Mouse (Mus musculus): ENCODE measurements around the gene Wbp2nl. TPM values are rescaled to one million over a fixed set of nuclear protein-coding genes. Genes with fewer than 3 reads are reported as not detected.

Gene Wbp2nl
- polyA plus RNA-seq (2012; ENCODE audit: insufficient read depth, low replicate concordance), result not detected in 2 replicates

DNA sequence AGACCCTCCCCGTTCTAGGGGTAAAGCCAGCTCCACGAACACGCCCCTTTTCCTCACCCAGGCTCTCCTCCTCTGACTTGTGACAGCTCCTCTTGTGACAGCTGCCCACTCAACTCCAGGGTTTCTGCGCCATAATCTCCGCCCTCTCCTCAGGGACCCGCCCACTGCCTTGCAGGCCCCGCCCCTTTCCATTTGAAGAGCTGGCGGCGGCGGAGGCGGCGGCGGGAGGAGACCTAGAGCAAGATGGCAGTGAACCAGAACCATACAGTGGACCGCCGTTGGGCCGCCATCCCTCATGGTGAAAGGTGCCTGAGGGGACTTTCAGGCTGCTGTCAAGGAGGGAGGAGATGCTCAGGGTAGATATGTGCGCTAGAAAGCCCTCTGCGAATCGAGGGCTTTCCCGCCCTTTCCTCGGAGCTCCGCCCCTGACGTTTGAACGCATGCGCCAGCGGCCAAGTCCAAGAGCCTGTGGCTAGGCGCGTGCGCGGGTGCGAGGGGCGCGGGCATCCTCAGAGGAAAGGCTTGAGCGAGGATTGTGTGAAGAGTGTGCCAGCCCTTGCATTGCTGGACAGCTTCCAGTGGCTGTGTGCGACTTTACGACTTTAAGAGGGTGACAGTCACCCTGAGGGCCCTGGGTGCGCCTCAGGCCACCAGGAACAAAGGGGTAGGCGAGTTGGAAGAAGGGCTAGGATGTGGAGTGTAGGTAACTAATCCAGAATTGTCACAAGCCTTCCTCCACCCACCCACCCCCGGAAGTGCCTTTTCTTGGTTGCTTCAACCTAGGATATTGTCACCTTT lies at the start of gene Wbp2nl:
Gene Wbp2nl, plus strand, starts transcription at position 191 of the 798 bp plus-strand sequence.
- Histone ChIP-seq H3K9me3 (peaks cover 12% of the 10 kb centered on the region), H3K4me3 (replicated peaks) (no peak within 1 kb of the TSS), H3K27me3 (replicated peaks) (peaks cover 12% of the 10 kb centered on the region), H3K4me1 (peaks cover 3% of the 10 kb centered on the region; the same call in 1 of the 2 replicates), H3K36me3 (replicated peaks; ENCODE audit: low read length) (no peaks in the 10 kb centered on the region)
- TF ChIP-seq GATA1 (IDR thresholded peaks at IDR 0.05; ENCODE audit: borderline replicate concordance, low read length) (no peak), FLI1 (IDR thresholded peaks at IDR 0.05; ENCODE audit: low read length) (no peak)

DNA sequence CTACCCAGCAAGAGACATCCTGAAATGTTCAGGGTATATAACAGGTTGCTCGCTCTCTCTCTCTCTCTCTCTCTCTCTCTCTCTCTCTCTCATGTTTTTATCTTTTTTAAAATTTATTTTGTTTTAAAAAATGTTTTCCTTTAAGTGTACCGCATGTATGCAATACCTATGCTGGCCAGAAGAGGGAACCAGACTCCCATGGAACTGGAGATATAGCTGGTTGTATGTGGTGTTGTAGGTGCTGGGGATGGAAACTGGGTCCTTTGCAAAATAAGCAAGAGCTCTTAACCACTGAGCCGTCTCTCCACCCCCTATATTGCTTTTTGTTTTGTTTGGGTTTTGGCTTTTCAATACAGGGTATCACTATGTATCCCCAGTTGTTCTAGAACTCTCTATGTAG lies 47.2 kb upstream of the Wbp2nl start:
- H3K36me3 ChIP-seq (replicated peaks; ENCODE audit: low read length), result no peaks in the 10 kb centered on the region
- H3K4me3 ChIP-seq (replicated peaks), result no peak overlapping the region
- TF ChIP-seq FLI1 (IDR thresholded peaks at IDR 0.05; ENCODE audit: low read length) (no peak), GATA1 (IDR thresholded peaks at IDR 0.05; ENCODE audit: borderline replicate concordance, low read length) (no peak)
- peaks cover 24% of the 10 kb centered on the region for H3K27me3 ChIP-seq (replicated peaks)
- H3K4me1 ChIP-seq, result no peaks in the 10 kb centered on the region
- peaks cover 11% of the 10 kb centered on the region for H3K9me3 ChIP-seq

DNA sequence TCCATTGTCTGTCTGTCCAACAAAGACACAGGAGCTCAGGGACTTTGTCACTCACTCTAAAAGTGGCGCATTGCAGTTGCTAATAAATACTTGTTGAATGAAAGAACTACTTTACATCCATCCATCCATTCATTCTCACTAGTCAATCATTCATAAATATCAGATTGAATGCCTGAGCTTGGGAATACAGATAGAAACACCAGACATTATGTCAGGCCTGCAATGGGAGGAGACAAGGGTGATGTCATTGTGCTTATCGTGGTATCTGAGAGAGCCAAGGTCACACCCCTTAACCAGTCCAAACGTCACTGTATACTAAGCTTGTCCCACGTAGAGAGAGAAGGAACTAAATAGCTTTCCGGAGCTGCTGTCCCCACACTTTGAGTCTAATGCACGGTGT lies 46.7 kb upstream of the Wbp2nl start, which contains the start of gene 1500009C09Rik:
Gene 1500009C09Rik, plus strand, starts transcription at position 301 of the 400 bp plus-strand sequence.
- H3K27me3 ChIP-seq (replicated peaks), result peaks cover 28% of the 10 kb centered on the region
- H3K9me3 ChIP-seq, result peaks cover 11% of the 10 kb centered on the region
- TF ChIP-seq FLI1 (IDR thresholded peaks at IDR 0.05; ENCODE audit: low read length) (no peak), GATA1 (IDR thresholded peaks at IDR 0.05; ENCODE audit: borderline replicate concordance, low read length) (no peak)
- H3K4me1 ChIP-seq, result no peaks in the 10 kb centered on the region
- no peaks in the 10 kb centered on the region for H3K36me3 ChIP-seq (replicated peaks; ENCODE audit: low read length)
- no peak within 1 kb of the TSS for H3K4me3 ChIP-seq (replicated peaks)

GRCm38 (mm10) chr15:82255248-82255647 lies 43.5 kb upstream of the Wbp2nl start:
- TF ChIP-seq GATA1 (IDR thresholded peaks at IDR 0.05; ENCODE audit: borderline replicate concordance, low read length), result no peak
- Histone ChIP-seq H3K4me1 (peaks cover 5% of the 10 kb centered on the region; the same call in 1 of the 2 replicates), H3K4me3 (replicated peaks) (no peak overlapping the region), H3K9me3 (peaks cover 17% of the 10 kb centered on the region), H3K36me3 (replicated peaks; ENCODE audit: low read length) (no peaks in the 10 kb centered on the region), H3K27me3 (replicated peaks) (peaks cover 47% of the 10 kb centered on the region)

DNA sequence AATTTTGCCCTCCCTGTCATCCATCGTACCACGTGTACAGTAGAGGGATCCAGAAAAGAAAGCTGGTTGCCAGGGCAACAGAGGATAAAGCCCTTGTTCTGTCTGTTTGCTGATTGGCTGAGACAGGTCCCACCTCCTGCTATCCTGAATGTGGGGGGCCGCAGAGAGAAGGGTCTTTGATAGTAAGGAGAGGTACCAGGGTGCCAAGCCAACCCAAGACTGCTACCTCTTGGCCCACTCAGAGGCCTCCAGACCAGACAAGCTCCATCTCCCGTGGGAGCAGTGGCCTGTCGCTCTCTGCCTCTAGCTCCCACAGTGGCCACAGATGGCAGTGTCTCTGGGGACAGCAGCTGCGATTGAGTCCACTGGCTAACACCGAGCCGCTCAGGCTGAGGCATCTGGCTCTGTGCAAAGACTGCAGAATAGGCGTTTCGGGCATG lies 42.8 kb upstream of the Wbp2nl start:
- Histone ChIP-seq H3K36me3 (replicated peaks; ENCODE audit: low read length) (no peaks in the 10 kb centered on the region), H3K27me3 (replicated peaks) (peaks cover 53% of the 10 kb centered on the region), H3K4me1 (peaks cover 5% of the 10 kb centered on the region; the same call in 1 of the 2 replicates), H3K9me3 (peaks cover 17% of the 10 kb centered on the region), H3K4me3 (replicated peaks) (no peak overlapping the region)
- TF ChIP-seq GATA1 (IDR thresholded peaks at IDR 0.05; ENCODE audit: borderline replicate concordance, low read length), result no peak
- no peak for TF ChIP-seq FLI1 (IDR thresholded peaks at IDR 0.05; ENCODE audit: low read length)

DNA sequence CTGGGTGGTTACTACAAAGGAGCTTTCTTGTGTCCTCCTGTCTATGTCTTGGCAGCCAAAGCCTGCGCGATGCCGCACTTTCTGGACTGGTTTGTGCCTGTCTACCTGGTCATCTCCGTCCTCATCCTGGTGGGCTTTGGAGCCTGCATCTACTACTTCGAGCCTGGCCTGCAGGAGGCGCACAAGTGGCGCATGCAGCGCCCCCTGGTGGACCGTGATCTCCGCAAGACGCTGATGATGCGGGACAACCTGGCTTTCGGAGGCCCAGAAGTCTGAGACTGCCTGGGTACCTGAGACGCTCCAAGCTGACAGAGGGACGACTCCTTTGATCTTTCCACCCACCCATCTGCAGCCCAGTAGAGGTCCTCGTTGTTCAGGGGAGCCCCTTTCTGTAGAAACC lies 39.2 kb upstream of the Wbp2nl start:
- H3K4me3 ChIP-seq (replicated peaks), result no peak overlapping the region
- no peak for TF ChIP-seq GATA1 (IDR thresholded peaks at IDR 0.05; ENCODE audit: borderline replicate concordance, low read length)
- no peak for TF ChIP-seq FLI1 (IDR thresholded peaks at IDR 0.05; ENCODE audit: low read length)
- H3K4me1 ChIP-seq, result peaks cover 5% of the 10 kb centered on the region; the same call in 1 of the 2 replicates
- peaks cover 67% of the 10 kb centered on the region for H3K27me3 ChIP-seq (replicated peaks)
- no peaks in the 10 kb centered on the region for H3K36me3 ChIP-seq (replicated peaks; ENCODE audit: low read length)
- peaks cover 6% of the 10 kb centered on the region for H3K9me3 ChIP-seq

DNA sequence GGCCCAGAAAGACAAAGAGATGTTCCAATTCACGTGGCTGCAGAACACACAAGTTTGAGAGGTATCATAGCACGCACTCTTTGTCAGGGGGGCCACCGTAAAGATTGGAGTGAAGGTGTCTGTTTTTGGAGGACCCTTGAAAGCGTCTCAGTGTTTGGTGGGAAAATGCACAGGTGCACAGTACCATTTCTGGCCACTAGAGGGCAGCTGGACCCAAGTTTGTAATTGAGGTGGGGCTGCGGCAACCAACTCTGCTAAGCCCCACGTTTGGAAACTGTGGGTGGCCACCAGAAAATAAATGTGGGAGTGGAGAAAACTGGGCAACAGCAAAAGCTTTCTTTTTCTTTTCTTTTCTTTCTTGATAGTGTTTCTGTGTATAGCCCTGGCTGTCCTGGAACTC lies 32.4 kb upstream of the Wbp2nl start:
- TF ChIP-seq GATA1 (IDR thresholded peaks at IDR 0.05; ENCODE audit: borderline replicate concordance, low read length), result no peak
- TF ChIP-seq FLI1 (IDR thresholded peaks at IDR 0.05; ENCODE audit: low read length), result no peak
- Histone ChIP-seq H3K4me3 (replicated peaks) (no peak overlapping the region), H3K4me1 (no peaks in the 10 kb centered on the region), H3K27me3 (replicated peaks) (peaks cover 54% of the 10 kb centered on the region), H3K9me3 (no peaks in the 10 kb centered on the region), H3K36me3 (replicated peaks; ENCODE audit: low read length) (no peaks in the 10 kb centered on the region)

GRCm38 (mm10) chr15:82268185-82268584 lies 30.6 kb upstream of the Wbp2nl start:
- TF ChIP-seq GATA1 (IDR thresholded peaks at IDR 0.05; ENCODE audit: borderline replicate concordance, low read length) (no peak), FLI1 (IDR thresholded peaks at IDR 0.05; ENCODE audit: low read length) (no peak)
- Histone ChIP-seq H3K27me3 (replicated peaks) (peaks cover 64% of the 10 kb centered on the region), H3K4me3 (replicated peaks) (no peak overlapping the region), H3K36me3 (replicated peaks; ENCODE audit: low read length) (no peaks in the 10 kb centered on the region), H3K9me3 (no peaks in the 10 kb centered on the region), H3K4me1 (0 out of 2 replicates have a peak, but pooled peaks cover 7% of the 10 kb centered on the region)

DNA sequence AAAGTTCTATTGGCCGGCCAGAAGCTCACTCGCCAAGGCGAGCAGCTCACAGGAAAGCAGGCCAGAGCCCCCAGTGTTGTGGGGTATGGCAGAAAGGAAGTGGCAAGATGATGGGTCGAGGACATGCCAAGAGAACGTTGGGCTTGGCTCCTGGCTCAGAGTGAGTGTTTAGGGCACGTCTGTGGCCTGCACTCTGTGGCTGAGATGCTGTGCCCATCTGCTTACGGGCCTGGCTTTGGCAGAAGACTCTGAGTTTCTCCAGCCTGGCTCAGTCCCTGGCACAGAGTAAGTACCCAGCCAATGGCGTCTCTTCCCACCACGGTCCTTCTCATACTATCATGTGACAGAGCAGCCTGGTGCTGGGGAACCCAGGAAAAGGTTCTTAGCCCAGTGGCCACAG lies 30.0 kb upstream of the Wbp2nl start:
- Histone ChIP-seq H3K4me1 (0 out of 2 replicates have a peak, but pooled peaks cover 7% of the 10 kb centered on the region), H3K9me3 (no peaks in the 10 kb centered on the region), H3K36me3 (replicated peaks; ENCODE audit: low read length) (no peaks in the 10 kb centered on the region), H3K27me3 (replicated peaks) (peaks cover 68% of the 10 kb centered on the region), H3K4me3 (replicated peaks) (no peak overlapping the region)
- TF ChIP-seq FLI1 (IDR thresholded peaks at IDR 0.05; ENCODE audit: low read length), result no peak
- TF ChIP-seq GATA1 (IDR thresholded peaks at IDR 0.05; ENCODE audit: borderline replicate concordance, low read length), result no peak

DNA sequence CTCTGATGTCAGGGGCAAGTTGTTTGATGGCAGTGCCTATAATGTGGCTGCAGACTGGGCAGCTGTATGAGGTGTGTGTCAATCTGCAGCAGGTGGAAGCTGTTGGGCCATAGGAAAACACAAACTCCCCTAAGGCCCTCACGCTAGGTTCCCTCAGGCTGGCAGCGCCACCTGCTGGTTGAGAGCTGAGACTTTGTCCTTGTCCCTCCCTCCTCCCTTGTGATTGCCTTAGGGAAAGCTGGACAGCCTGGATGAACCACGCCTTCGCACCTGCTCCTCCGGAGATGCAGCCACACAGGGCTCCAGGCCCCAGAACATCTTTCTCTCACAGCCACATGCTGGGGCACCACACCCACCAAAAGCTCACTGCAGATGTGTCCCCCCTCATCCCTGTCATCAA lies 27.6 kb upstream of the Wbp2nl start:
- Histone ChIP-seq H3K9me3 (no peaks in the 10 kb centered on the region), H3K4me1 (peaks cover 20% of the 10 kb centered on the region), H3K36me3 (replicated peaks; ENCODE audit: low read length) (no peaks in the 10 kb centered on the region), H3K4me3 (replicated peaks) (no peak overlapping the region), H3K27me3 (replicated peaks) (peaks cover 76% of the 10 kb centered on the region)
- TF ChIP-seq FLI1 (IDR thresholded peaks at IDR 0.05; ENCODE audit: low read length) (no peak), GATA1 (IDR thresholded peaks at IDR 0.05; ENCODE audit: borderline replicate concordance, low read length) (no peak)

Data from megakaryocyte, embryonic 14.5 days (primary cell).